Mouse (Mus musculus): Measurements from ENCODE around the gene Lilra6.
"Not testable (repeated sequence)": the region's sequence is repeated elsewhere in the genome, so short reads cannot be mapped to it uniquely, and the experiment has no call there.

Gene Lilra6

GRCm38 (mm10) chr7:3915387-3915786 lies at the start of gene Lilra6:
Lilra6 (minus strand) TSS chr7:3915503.
- not testable (repeated sequence) for DNase-seq (ENCODE audit: low spot score)

- DNase-seq (ENCODE audit: low spot score), result no peak
Measured at GRCm38 (mm10) chr7:3962017-3962416, 46.7 kb upstream of the Lilra6 start.

- no peak for DNase-seq (ENCODE audit: low spot score)
Measured at GRCm38 (mm10) chr7:3957387-3957786, 42.1 kb upstream of the Lilra6 start.

GRCm38 (mm10) chr7:3949159-3949558 lies 33.9 kb upstream of the Lilra6 start:
- no peak for DNase-seq (ENCODE audit: low spot score)

- no peak for DNase-seq (ENCODE audit: low spot score)
Measured at GRCm38 (mm10) chr7:3948223-3948622, 32.9 kb upstream of the Lilra6 start.

- no peak for DNase-seq (ENCODE audit: low spot score)
Measured at GRCm38 (mm10) chr7:3946117-3946516, 30.8 kb upstream of the Lilra6 start.

GRCm38 (mm10) chr7:3940915-3941314 lies 25.6 kb upstream of the Lilra6 start:
- DNase-seq (ENCODE audit: low spot score), result no peak

- DNase-seq (ENCODE audit: low spot score), result no peak
Measured at GRCm38 (mm10) chr7:3939866-3940525, 24.7 kb upstream of the Lilra6 start.

GRCm38 (mm10) chr7:3935473-3935872 lies 20.2 kb upstream of the Lilra6 start:
- not testable (repeated sequence) for DNase-seq (ENCODE audit: low spot score)

- DNase-seq (ENCODE audit: low spot score), result no peak
Measured at GRCm38 (mm10) chr7:3903704-3904103, 11.6 kb downstream of the Lilra6 start.

- DNase-seq (ENCODE audit: low spot score), result not testable (repeated sequence)
Measured at GRCm38 (mm10) chr7:3898036-3898590, 17.2 kb downstream of the Lilra6 start, which contains the start of gene Gm14548. Gm14548 (minus strand) TSS chr7:3898120.

GRCm38 (mm10) chr7:3875032-3875431 lies 40.3 kb downstream of the Lilra6 start:
- DNase-seq (ENCODE audit: low spot score), result not testable (repeated sequence)
